Mouse (Mus musculus) testis, adult 2 months (tissue): ENCODE data around the gene Mfsd4a.

Experiments used
- CTCF ChIP-seq: fragments of 200-500 bp; IDR thresholded peaks from 2 replicates; pipeline ENCODE4 v1.5.1; 2012; ENCODE audit warnings: low read depth, mild to moderate bottlenecking, inconsistent platforms, low read length, moderate library complexity; ENCODE audit not compliant: control insufficient read depth, insufficient read depth, insufficient replicate concordance
- POLR2A ChIP-seq: fragments of 200-500 bp; IDR thresholded peaks from 2 replicates; pipeline ENCODE4 v1.6.1; 2012; ENCODE audit warnings: low read depth, mild to moderate bottlenecking, inconsistent platforms, low read length, moderate library complexity; ENCODE audit not compliant: control insufficient read depth

DNA sequence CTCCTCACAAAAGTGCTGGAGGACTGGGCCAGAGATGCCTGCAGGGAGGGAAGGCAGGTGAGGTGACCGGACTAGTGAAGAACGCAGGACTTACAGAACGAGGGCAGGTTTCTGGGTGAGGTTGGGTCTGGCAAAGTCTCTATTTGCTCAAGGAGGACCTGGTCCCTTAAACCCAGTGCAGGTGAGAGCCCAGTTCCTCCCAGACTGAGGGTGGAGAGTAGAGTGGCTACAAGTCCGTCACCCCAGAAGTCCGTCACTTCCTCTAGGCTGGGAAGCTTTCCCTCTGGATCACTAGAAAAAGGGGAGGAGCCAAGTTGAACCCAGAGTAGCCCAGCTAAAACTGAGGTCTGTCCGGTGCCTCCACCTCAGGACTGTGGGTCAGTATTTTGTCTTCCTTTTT is 93.9 kb downstream of the Mfsd4a start:
- no peak for TF ChIP-seq CTCF
- TF ChIP-seq POLR2A, result no peak
